Mouse (Mus musculus): ENCODE data around the gene Zfp729a. TPM values are rescaled to one million over a fixed set of nuclear protein-coding genes. Genes with fewer than 3 reads are reported as not detected.
"Not testable (repeated sequence)": the region's sequence is repeated elsewhere in the genome, so short reads cannot be mapped to it uniquely, and the experiment has no call there.

The Zfp729a gene
- total RNA-seq (2021) (1 to 10 TPM; 2.9 to 4.1 TPM), polyA plus RNA-seq (2012; rRNA removed) (0.39 and 2.0 TPM in 2 replicates)
- long read RNA-seq, full-length matches to known transcripts = 1 of 1 reads
- long read RNA-seq, partial matches to known transcripts = 0 of 1 reads
- long read RNA-seq, other reads (novel, unspliced or antisense) = 0 of 1 reads

- H3K27me3 ChIP-seq (ENCODE audit: control insufficient read depth, insufficient read depth, low read length) = no peaks in the 10 kb centered on the region
- no peaks in the 10 kb centered on the region; the same call in 1 of the 2 replicates for H3K79me2 ChIP-seq (replicated peaks; ENCODE audit: control insufficient read depth, insufficient read depth, low read length)
- H3K9ac ChIP-seq (ENCODE audit: low read depth, low read length) = peak within 1 kb of the TSS; percentile 75
- peak within 1 kb of the TSS; percentile 76 for H3K4me3 ChIP-seq
- peaks cover 2% of the 10 kb centered on the region for H3K4me1 ChIP-seq (ENCODE audit: control insufficient read depth, insufficient read depth, low read length)
- intact Hi-C loops (cut with DNase I) = loop anchor here (2.0 to 5.0 kb wide), 5 partner anchors 29 to 510 kb away; partner anchors contain the start of genes Zfp729b and Zfp748
- WGBS = under 1% methylated on average over 19 of the region's 19 CpGs
- peak; percentile 86 to 88 for DNase-seq
- H3K27ac ChIP-seq = peak within 1 kb of the TSS; percentile 75
- no peaks in the 10 kb centered on the region for H3K36me3 ChIP-seq (ENCODE audit: control insufficient read depth, insufficient read depth, low read length)
- TF ChIP-seq POLR2A (IDR thresholded peaks at IDR 0.05; ENCODE audit: insufficient read depth, low read depth, low read length) = peak; percentile 55
- no peak; the same call in none of the 2 replicates for TF ChIP-seq EP300 (IDR thresholded peaks at IDR 0.05; ENCODE audit: insufficient read depth, low read depth, low read length)
- TF ChIP-seq CTCF (IDR thresholded peaks at IDR 0.05) = peak; percentile 52
Measured at GRCm38 (mm10) chr13:67637294-67638007, at the start of gene Zfp729a, which contains the start of gene Gm49345. TSS of gene Zfp729a (minus strand) at chr13:67637791. TSS of gene Gm49345 (minus strand) at chr13:67637769.

GRCm38 (mm10) chr13:67686971-67687370 lies 49.4 kb upstream of the Zfp729a start, which contains the start of gene Zfp738:
TSS of gene Zfp738 (minus strand) at chr13:67687071.
- no peaks in the 10 kb centered on the region for H3K36me3 ChIP-seq (ENCODE audit: control insufficient read depth, insufficient read depth, low read length)
- TF ChIP-seq POLR2A (IDR thresholded peaks at IDR 0.05; ENCODE audit: insufficient read depth, low read depth, low read length) = no peak
- no peak for TF ChIP-seq EP300 (IDR thresholded peaks at IDR 0.05; ENCODE audit: insufficient read depth, low read depth, low read length)
- TF ChIP-seq CTCF (IDR thresholded peaks at IDR 0.05) = no peak
- no peaks in the 10 kb centered on the region for H3K79me2 ChIP-seq (replicated peaks; ENCODE audit: control insufficient read depth, insufficient read depth, low read length)
- no peak for DNase-seq
- 75% methylated on average over 4 of the region's 4 CpGs for WGBS
- H3K9ac ChIP-seq (ENCODE audit: low read depth, low read length) = no peak within 1 kb of the TSS
- H3K27ac ChIP-seq = no peak within 1 kb of the TSS
- no peaks in the 10 kb centered on the region for H3K27me3 ChIP-seq (ENCODE audit: control insufficient read depth, insufficient read depth, low read length)
- intact Hi-C loops (cut with DNase I) = no loop called here
- no peak within 1 kb of the TSS for H3K4me3 ChIP-seq
- no peaks in the 10 kb centered on the region for H3K4me1 ChIP-seq (ENCODE audit: control insufficient read depth, insufficient read depth, low read length)

GRCm38 (mm10) chr13:67683841-67684240 lies 46.2 kb upstream of the Zfp729a start:
- H3K27me3 ChIP-seq (ENCODE audit: control insufficient read depth, insufficient read depth, low read length); H3K4me1 ChIP-seq (ENCODE audit: control insufficient read depth, insufficient read depth, low read length); H3K36me3 ChIP-seq (ENCODE audit: control insufficient read depth, insufficient read depth, low read length); H3K79me2 ChIP-seq (replicated peaks; ENCODE audit: control insufficient read depth, insufficient read depth, low read length); H3K9ac ChIP-seq (ENCODE audit: low read depth, low read length); DNase-seq: not testable (repeated sequence)
- WGBS = 47% methylated on average over 2 of the region's 2 CpGs
- intact Hi-C loops (cut with DNase I) = loop anchor here (1.0 to 2.0 kb wide), 4 partner anchors 40 to 161 kb away; partner anchors contain the start of genes Zfp273 and Zfp729b
- H3K4me3 ChIP-seq = peak overlapping the region; percentile 73
- H3K27ac ChIP-seq = peak overlapping the region; percentile 80

- DNase-seq = peak; percentile 89
- H3K36me3 ChIP-seq (ENCODE audit: control insufficient read depth, insufficient read depth, low read length); H3K79me2 ChIP-seq (replicated peaks; ENCODE audit: control insufficient read depth, insufficient read depth, low read length); H3K4me1 ChIP-seq (ENCODE audit: control insufficient read depth, insufficient read depth, low read length); H3K27me3 ChIP-seq (ENCODE audit: control insufficient read depth, insufficient read depth, low read length): not testable (repeated sequence)
- H3K4me3 ChIP-seq = peak overlapping the region; percentile 73
- TF ChIP-seq EP300 (IDR thresholded peaks at IDR 0.05; ENCODE audit: insufficient read depth, low read depth, low read length) (0 out of 2 replicates have a peak, but pooled peaks have one; percentile 56), POLR2A (IDR thresholded peaks at IDR 0.05; ENCODE audit: insufficient read depth, low read depth, low read length) (peak; percentile 68; the same call in 1 of the 2 replicates)
- H3K9ac ChIP-seq (ENCODE audit: low read depth, low read length) = peak overlapping the region; percentile 62
- H3K27ac ChIP-seq = peak overlapping the region; percentile 80
- intact Hi-C loops (cut with DNase I) = loop anchor here (1.0 to 2.0 kb wide), 4 partner anchors 41 to 162 kb away; partner anchors contain the start of genes Zfp273 and Zfp729b
- 11% methylated on average over 16 of the region's 16 CpGs for WGBS
Measured at GRCm38 (mm10) chr13:67682959-67683735, 45.6 kb upstream of the Zfp729a start.

GRCm38 (mm10) chr13:67674902-67675301 lies 37.3 kb upstream of the Zfp729a start:
- H3K36me3 ChIP-seq (ENCODE audit: control insufficient read depth, insufficient read depth, low read length) = no peaks in the 10 kb centered on the region
- intact Hi-C loops (cut with DNase I) = no loop called here
- no peak overlapping the region for H3K27ac ChIP-seq
- no peaks in the 10 kb centered on the region for H3K27me3 ChIP-seq (ENCODE audit: control insufficient read depth, insufficient read depth, low read length)
- no peak for TF ChIP-seq CTCF (IDR thresholded peaks at IDR 0.05)
- TF ChIP-seq POLR2A (IDR thresholded peaks at IDR 0.05; ENCODE audit: insufficient read depth, low read depth, low read length) = no peak
- no peak for TF ChIP-seq EP300 (IDR thresholded peaks at IDR 0.05; ENCODE audit: insufficient read depth, low read depth, low read length)
- no peaks in the 10 kb centered on the region for H3K4me1 ChIP-seq (ENCODE audit: control insufficient read depth, insufficient read depth, low read length)
- H3K79me2 ChIP-seq (replicated peaks; ENCODE audit: control insufficient read depth, insufficient read depth, low read length) = no peaks in the 10 kb centered on the region
- DNase-seq = no peak
- H3K9ac ChIP-seq (ENCODE audit: low read depth, low read length) = no peak overlapping the region
- 83% methylated on average over 2 of the region's 2 CpGs for WGBS
- H3K4me3 ChIP-seq = no peak overlapping the region

All from heart, adult 2 months (tissue).